Mouse (Mus musculus) hindbrain, embryonic 14.5 days (tissue): ENCODE measurements around the gene Rnf169. TPM values are rescaled to one million over a fixed set of nuclear protein-coding genes. Genes with fewer than 3 reads are reported as not detected.
A peak's percentile ranks its signal among the peaks of the same experiment; 100 is the strongest.

ENCODE experiments used
- ATAC-seq: fragments of 200-750 bp; cut with Nextera tagmentation; 2 replicates; pipeline ENCODE4 v1.8.0; 2017; ENCODE audit warnings: moderate number of reproducible peaks, mild to moderate bottlenecking, moderate TSS enrichment, moderate library complexity; ENCODE audit not compliant: low FRiP score
- DNase-seq: peaks from one replicate; pipeline ENCODE4 v3.0.0-alpha.2; 2015; ENCODE audit warnings: low spot score
- H3K27ac ChIP-seq: fragments of 300-500 bp; sonication (generic); 2 replicates; pipeline ENCODE4 v1.5.1; 2014; ENCODE audit warnings: mild to moderate bottlenecking, moderate library complexity
- H3K27me3 ChIP-seq: fragments of 300-500 bp; sonication (generic); 2 replicates; pipeline ENCODE4 v1.6.1; 2014; ENCODE audit warnings: mild to moderate bottlenecking, low read length, mixed read lengths; ENCODE audit not compliant: control insufficient read depth, insufficient read depth
- H3K36me3 ChIP-seq: fragments of 300-500 bp; sonication (generic); replicated peaks from 2 replicates; pipeline ENCODE4 v1.6.1; 2014; ENCODE audit not compliant: control insufficient read depth, insufficient read depth
- H3K4me1 ChIP-seq: fragments of 300-500 bp; sonication (generic); replicated peaks from 2 replicates; pipeline ENCODE4 v1.6.1; 2014; ENCODE audit warnings: antibody characterized with exemption, low read length, mixed read lengths; ENCODE audit not compliant: control insufficient read depth, insufficient read depth
- H3K4me2 ChIP-seq: fragments of 300-500 bp; sonication (generic); replicated peaks from 2 replicates; pipeline ENCODE4 v1.6.1; 2014; ENCODE audit warnings: mild to moderate bottlenecking, moderate library complexity
- H3K4me3 ChIP-seq: fragments of 300-500 bp; sonication (generic); replicated peaks from 2 replicates; pipeline ENCODE4 v1.5.1; 2014; ENCODE audit warnings: mild to moderate bottlenecking, low read length
- H3K9ac ChIP-seq: fragments of 300-500 bp; sonication (generic); 2 replicates; pipeline ENCODE4 v1.6.1; 2014
- H3K9me3 ChIP-seq: fragments of 300-500 bp; sonication (generic); 2 replicates; pipeline ENCODE4 v1.6.1; 2016; ENCODE audit warnings: low read length; ENCODE audit not compliant: control insufficient read depth
- WGBS: fragments of 180-500 bp; shearing (Covaris S2); extraction: QIAGEN DNeasy Blood & Tissue Kit; methylation state at CpG from one replicate; pipeline ENCODE4 v1.1.7; 2014; 5-methylcytosine and 5-hydroxymethylcytosine counted together
- polyA plus RNA-seq: library from polyadenylated mRNA; unstranded; fragments of >200 nt; fragmentation: Nextera tagmentation; extraction: Ambion mirVana; gene quantifications from 2 replicates; pipeline ENCODE4 v1.2.1, GENCODE M21; 2014

The Rnf169 gene
- polyA plus RNA-seq, 1 experiment from 2014 or later, result 5.3 TPM

GRCm38 (mm10) chr7:99914316-99914715 lies 65.9 kb downstream of the Rnf169 start:
- Histone ChIP-seq H3K9me3 (no peaks in the 10 kb centered on the region), H3K27me3 (peaks cover 5% of the 10 kb centered on the region; the same call in 1 of the 2 replicates), H3K4me2 (no peak overlapping the region), H3K27ac (no peak overlapping the region), H3K4me1 (peaks cover 13% of the 10 kb centered on the region), H3K36me3 (no peaks in the 10 kb centered on the region), H3K4me3 (no peak overlapping the region), H3K9ac (no peak overlapping the region)
- ATAC-seq, result no peak
- no peak for DNase-seq
- WGBS, result 82% methylated on average over 10 of the region's 10 CpGs

- 81% methylated on average over 5 of the region's 5 CpGs for WGBS
- DNase-seq (no peak), ATAC-seq (no peak)
- H3K27ac ChIP-seq, result no peak overlapping the region
- H3K4me1 ChIP-seq, result no peaks in the 10 kb centered on the region
- no peak overlapping the region for H3K4me3 ChIP-seq
- no peak overlapping the region for H3K9ac ChIP-seq
- no peaks in the 10 kb centered on the region for H3K36me3 ChIP-seq
- no peaks in the 10 kb centered on the region for H3K9me3 ChIP-seq
- no peak overlapping the region for H3K4me2 ChIP-seq
- H3K27me3 ChIP-seq, result peaks cover under 1% of the 10 kb centered on the region; the same call in 1 of the 2 replicates
Observed at GRCm38 (mm10) chr7:99911038-99911437, 69.2 kb downstream of the Rnf169 start.

GRCm38 (mm10) chr7:99907463-99907862 lies 72.8 kb downstream of the Rnf169 start:
- H3K4me3 ChIP-seq, result no peak overlapping the region
- no peaks in the 10 kb centered on the region for H3K4me1 ChIP-seq
- H3K4me2 ChIP-seq, result no peak overlapping the region
- ATAC-seq, result no peak
- no peaks in the 10 kb centered on the region for H3K27me3 ChIP-seq
- no peaks in the 10 kb centered on the region for H3K36me3 ChIP-seq
- no peaks in the 10 kb centered on the region for H3K9me3 ChIP-seq
- H3K9ac ChIP-seq, result no peak overlapping the region
- 83% methylated on average over 3 of the region's 3 CpGs for WGBS
- DNase-seq, result no peak
- H3K27ac ChIP-seq, result no peak overlapping the region

- DNase-seq (no peak), ATAC-seq (no peak)
- H3K4me2 ChIP-seq, result no peak overlapping the region
- H3K4me3 ChIP-seq, result no peak overlapping the region
- H3K36me3 ChIP-seq, result no peaks in the 10 kb centered on the region
- no peaks in the 10 kb centered on the region for H3K9me3 ChIP-seq
- no peak overlapping the region for H3K27ac ChIP-seq
- 88% methylated on average over 3 of the region's 3 CpGs for WGBS
- H3K27me3 ChIP-seq, result no peaks in the 10 kb centered on the region
- H3K4me1 ChIP-seq, result no peaks in the 10 kb centered on the region
- no peak overlapping the region for H3K9ac ChIP-seq
Observed at GRCm38 (mm10) chr7:99906346-99906745, 73.9 kb downstream of the Rnf169 start.

- H3K36me3 ChIP-seq, result no peaks in the 10 kb centered on the region
- no peak overlapping the region for H3K4me2 ChIP-seq
- H3K9ac ChIP-seq, result no peak overlapping the region
- H3K27me3 ChIP-seq, result no peaks in the 10 kb centered on the region
- no peak for DNase-seq
- H3K4me1 ChIP-seq, result no peaks in the 10 kb centered on the region
- H3K4me3 ChIP-seq, result no peak overlapping the region
- 69% methylated on average over 3 of the region's 3 CpGs for WGBS
- H3K9me3 ChIP-seq, result no peaks in the 10 kb centered on the region
- no peak overlapping the region for H3K27ac ChIP-seq
- ATAC-seq, result no peak
Observed at GRCm38 (mm10) chr7:99904421-99905005, 75.7 kb downstream of the Rnf169 start.

GRCm38 (mm10) chr7:99902918-99903665 lies 77.2 kb downstream of the Rnf169 start:
- no peaks in the 10 kb centered on the region for H3K27me3 ChIP-seq
- WGBS, result 76% methylated on average over 11 of the region's 11 CpGs
- no peak overlapping the region for H3K4me3 ChIP-seq
- no peak overlapping the region for H3K4me2 ChIP-seq
- no peak overlapping the region for H3K9ac ChIP-seq
- no peaks in the 10 kb centered on the region for H3K4me1 ChIP-seq
- ATAC-seq (no peak), DNase-seq (no peak)
- H3K9me3 ChIP-seq, result no peaks in the 10 kb centered on the region
- no peaks in the 10 kb centered on the region for H3K36me3 ChIP-seq
- no peak overlapping the region for H3K27ac ChIP-seq

- ATAC-seq (no peak), DNase-seq (no peak)
- WGBS, result 76% methylated on average over 4 of the region's 4 CpGs
- Histone ChIP-seq H3K36me3 (no peaks in the 10 kb centered on the region), H3K4me3 (no peak overlapping the region), H3K27me3 (no peaks in the 10 kb centered on the region), H3K4me2 (no peak overlapping the region), H3K27ac (no peak overlapping the region), H3K9ac (no peak overlapping the region), H3K4me1 (no peaks in the 10 kb centered on the region), H3K9me3 (no peaks in the 10 kb centered on the region)
Observed at GRCm38 (mm10) chr7:99902208-99902607, 78.0 kb downstream of the Rnf169 start.

GRCm38 (mm10) chr7:99896905-99897304 lies 83.3 kb downstream of the Rnf169 start:
- 86% methylated on average over 4 of the region's 4 CpGs for WGBS
- no peak for ATAC-seq
- Histone ChIP-seq H3K9me3 (no peaks in the 10 kb centered on the region), H3K9ac (no peak overlapping the region), H3K27ac (no peak overlapping the region), H3K27me3 (no peaks in the 10 kb centered on the region), H3K4me2 (no peak overlapping the region), H3K4me3 (no peak overlapping the region), H3K4me1 (no peaks in the 10 kb centered on the region; the same call in 1 of the 2 replicates), H3K36me3 (no peaks in the 10 kb centered on the region)
- DNase-seq, result no peak

GRCm38 (mm10) chr7:99894478-99894877 lies 85.8 kb downstream of the Rnf169 start:
- no peaks in the 10 kb centered on the region for H3K27me3 ChIP-seq
- 76% methylated on average over 6 of the region's 6 CpGs for WGBS
- no peak for DNase-seq
- no peaks in the 10 kb centered on the region; the same call in 1 of the 2 replicates for H3K4me1 ChIP-seq
- ATAC-seq, result no peak
- H3K36me3 ChIP-seq, result no peaks in the 10 kb centered on the region
- 0 out of 2 replicates have a peak overlapping the region, but pooled peaks have one; percentile 16 for H3K27ac ChIP-seq
- no peaks in the 10 kb centered on the region for H3K9me3 ChIP-seq
- no peak overlapping the region for H3K9ac ChIP-seq
- H3K4me3 ChIP-seq, result no peak overlapping the region
- H3K4me2 ChIP-seq, result no peak overlapping the region
